Mouse (Mus musculus) cerebellum, postnatal 10 days (tissue): ENCODE measurements around the gene Hectd2.

Experiments
- DNase-seq, 2 experiments: peaks; one replicate each; pipeline ENCODE4 v3.0.0; 2021; ENCODE audit warnings: mixed read lengths in 2 of 2

The Hectd2 gene

GRCm38 (mm10) chr19:36564396-36564795 lies 10.0 kb downstream of the Hectd2 start:
- peak in 1 of 2 experiments; percentile 25 for DNase-seq

DNA sequence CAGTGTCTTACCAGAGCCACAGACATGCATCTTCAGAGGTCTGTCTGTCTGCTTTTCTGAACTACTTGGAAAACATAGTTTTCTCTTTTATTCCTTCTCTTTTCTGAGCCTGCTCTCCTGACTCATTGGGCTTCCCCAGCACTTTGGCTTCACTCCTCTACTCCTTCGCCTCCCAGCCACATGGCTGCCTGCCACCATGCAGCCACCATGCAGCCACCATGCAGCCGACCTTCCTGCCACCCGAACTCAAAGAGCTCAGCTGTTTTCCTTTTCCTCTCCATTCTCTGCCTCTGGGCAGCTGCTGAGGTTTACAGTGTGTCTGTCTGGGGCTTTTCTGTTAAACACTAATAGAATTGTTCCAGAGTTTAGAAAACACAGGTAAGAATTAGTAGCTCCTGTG lies 19.5 kb downstream of the Hectd2 start:
- DNase-seq, result peak; percentile 33 to 56

DNA sequence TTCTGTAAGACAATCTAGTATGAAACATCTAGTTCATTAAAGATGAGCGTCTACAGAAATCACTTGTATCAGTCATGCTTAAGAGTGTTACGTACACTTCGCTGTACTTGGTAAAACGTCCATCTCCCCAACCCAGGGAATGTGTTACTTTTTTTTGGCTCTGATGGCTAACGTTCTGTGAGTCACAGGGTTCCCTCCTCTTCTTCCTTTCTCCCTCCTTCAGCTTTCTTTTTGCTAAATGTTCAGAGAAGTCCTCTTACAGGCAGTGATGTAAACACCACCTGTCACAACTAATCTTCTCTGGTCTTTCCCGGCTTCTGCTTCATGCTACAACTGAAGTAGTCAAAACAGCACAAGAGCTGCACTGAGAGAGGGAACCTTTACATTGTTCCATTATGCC lies 20.7 kb downstream of the Hectd2 start:
- DNase-seq, result no peak

DNA sequence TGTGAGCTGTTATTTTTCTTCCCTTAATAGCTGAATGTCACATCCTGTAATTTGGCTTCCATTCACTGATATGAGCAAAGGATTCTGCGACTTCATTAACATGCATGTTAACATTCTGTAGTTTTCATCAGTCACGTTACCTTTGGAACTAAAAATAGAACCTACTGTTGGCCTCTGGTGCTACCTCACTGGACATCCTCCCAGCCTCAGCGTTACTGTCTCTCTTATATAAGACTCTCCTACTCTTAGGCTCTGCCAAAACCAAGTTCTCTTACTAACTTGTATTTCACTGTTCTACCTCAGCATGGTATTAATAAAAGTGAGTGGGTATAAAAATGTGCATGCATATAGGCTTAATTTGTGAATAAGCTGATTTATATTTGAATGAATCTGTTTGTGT lies 26.4 kb downstream of the Hectd2 start:
- no peak for DNase-seq

DNA sequence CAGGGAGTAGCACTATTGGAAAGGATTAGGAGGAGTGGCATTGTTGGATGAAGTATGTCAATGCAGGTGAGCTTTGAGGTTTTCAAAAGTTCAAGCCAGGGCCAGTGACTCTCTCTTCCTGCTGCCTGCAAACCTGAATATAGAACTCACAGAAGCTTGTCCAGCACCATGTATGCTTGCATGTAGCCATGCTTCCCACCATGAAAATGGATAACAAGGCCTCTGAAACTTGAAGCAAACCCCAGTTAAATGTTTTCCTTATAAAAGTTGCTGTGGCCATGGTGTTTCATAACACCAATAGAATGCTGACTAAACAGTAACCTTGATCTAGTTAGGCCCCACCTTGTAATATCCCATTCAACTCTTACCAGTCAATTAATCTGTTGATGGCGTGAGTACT lies 27.7 kb downstream of the Hectd2 start:
- no peak for DNase-seq

GRCm38 (mm10) chr19:36585505-36585904 lies 31.1 kb downstream of the Hectd2 start:
- DNase-seq, result no peak

- no peak for DNase-seq
These were observed 40.0 kb downstream of the Hectd2 start for GRCm38 (mm10) chr19:36594409-36594808.

DNA sequence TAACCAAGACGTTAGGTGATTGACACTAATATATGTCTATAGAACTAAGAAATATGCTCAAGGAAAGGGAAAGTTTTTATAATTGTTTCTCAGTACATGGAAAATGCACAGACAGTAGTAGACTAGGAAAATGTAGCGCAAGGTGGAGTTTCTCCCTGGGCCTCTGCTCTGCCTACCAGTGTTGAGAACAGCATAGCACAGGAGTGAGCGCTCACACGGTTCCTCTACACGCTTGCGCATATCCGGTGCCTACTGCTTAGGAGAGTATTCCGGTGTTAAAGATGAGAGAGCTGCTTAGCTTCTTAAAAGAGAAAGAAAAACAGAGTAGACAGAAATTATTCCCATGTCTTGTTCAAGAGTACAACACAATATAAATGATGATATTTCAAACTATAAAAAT lies 47.4 kb downstream of the Hectd2 start:
- no peak for DNase-seq

DNA sequence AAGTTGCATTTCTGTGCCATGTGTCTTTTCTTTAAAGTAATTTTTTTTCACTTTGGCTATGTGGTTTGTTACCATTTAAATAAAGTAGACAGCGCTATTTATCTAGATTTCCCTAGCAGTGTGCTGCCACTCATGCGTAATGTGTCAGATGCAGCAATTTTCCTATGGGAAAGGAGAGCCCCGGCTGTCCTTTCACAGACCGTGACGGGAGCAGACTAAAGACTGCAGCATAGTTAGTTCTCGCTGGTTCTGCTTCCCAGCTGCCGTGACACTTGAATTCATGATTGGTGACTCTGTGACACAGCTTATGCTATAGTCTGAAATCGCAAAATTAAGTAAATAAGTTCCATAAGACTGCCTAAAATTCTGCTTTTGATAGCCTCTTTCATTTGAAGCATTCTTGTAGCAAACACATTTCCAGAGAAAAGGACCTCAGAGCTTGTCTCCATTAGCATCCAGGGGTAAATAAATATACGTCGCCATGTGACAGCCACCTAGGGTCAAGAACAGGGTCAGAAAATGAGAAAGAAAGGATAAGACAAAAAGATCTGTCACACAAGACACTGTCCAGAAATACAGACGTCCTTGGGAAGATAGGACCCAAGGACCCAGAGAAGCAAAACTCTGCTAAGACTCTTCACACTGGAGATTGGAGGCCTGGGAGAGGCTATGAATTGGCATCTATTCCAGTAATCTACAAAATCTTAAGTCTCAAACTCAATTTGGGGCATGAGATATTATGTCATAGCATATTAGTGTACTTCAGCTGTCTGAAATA lies 48.3 kb downstream of the Hectd2 start:
- no peak for DNase-seq

DNA sequence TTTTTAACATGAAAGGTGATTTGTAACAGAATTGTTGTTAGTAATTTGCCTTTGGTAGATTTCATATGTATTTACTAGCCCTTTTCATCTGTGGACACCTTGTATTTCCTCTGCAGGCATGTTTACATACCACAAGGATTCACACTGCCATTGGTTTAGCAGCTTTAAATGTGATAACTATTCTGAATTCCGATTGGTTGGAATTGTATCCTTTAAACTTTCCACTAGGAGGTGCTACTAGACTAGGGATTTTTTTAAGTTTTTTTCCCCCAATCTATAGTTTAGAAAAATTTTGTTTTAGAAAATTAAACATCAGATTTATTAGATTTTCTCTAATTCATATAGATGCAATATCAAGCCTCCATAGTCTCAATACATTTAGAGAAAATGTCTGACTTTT lies 51.8 kb downstream of the Hectd2 start:
- DNase-seq, result no peak

GRCm38 (mm10) chr19:36609229-36609628 lies 54.8 kb downstream of the Hectd2 start:
- DNase-seq, result peak; percentile 6 to 28

GRCm38 (mm10) chr19:36610309-36610708 lies 55.9 kb downstream of the Hectd2 start:
- no peak for DNase-seq

GRCm38 (mm10) chr19:36625906-36626305 lies 71.5 kb downstream of the Hectd2 start:
- DNase-seq, result no peak

GRCm38 (mm10) chr19:36626881-36627280 lies 72.4 kb downstream of the Hectd2 start:
- no peak for DNase-seq

DNA sequence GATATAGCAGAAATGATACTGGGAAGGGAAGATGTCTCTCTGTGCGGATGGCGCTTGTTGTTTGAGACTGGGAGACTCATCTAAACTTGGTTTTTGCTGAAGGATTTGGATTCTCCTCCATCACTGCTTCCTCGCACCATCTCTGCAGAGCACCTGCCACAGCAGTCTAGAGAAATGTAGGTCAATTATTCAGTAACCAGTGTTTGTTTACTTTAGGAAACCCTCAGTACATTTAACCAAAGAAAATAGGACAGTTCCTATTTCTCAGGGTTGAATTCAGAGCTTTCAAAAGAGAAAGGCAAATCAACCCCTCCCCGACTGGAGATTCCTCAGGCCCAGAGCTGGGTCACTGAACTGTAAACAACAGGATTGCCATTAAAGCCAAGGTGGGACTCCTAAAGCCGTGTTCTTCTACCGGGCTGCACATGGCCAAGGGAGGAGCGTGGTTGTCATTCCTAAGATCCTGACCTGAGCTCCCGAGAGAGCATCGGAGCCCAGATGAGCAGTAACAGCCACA lies 75.0 kb downstream of the Hectd2 start:
- no peak for DNase-seq

DNA sequence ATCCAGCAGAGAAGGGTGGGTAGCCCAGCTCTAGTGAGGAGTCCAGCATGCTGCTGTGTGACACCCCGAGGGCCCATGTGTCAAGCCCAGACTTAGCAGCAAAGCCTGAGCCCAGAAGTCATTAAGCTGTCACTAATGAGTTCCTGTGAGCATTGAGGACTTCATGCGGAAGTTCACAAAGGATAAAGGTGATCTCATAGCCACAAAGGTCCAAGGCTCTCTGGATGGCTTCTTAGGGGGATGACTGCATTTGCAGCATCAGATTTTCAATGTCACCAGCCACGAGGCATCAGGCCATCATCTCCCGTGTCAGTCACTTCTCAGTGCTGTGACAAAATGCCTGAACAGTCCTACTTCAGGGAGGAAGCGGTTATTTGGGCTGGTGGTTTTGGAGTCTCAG lies 75.9 kb downstream of the Hectd2 start:
- DNase-seq, result peak in 1 of 2 experiments; percentile 12

DNA sequence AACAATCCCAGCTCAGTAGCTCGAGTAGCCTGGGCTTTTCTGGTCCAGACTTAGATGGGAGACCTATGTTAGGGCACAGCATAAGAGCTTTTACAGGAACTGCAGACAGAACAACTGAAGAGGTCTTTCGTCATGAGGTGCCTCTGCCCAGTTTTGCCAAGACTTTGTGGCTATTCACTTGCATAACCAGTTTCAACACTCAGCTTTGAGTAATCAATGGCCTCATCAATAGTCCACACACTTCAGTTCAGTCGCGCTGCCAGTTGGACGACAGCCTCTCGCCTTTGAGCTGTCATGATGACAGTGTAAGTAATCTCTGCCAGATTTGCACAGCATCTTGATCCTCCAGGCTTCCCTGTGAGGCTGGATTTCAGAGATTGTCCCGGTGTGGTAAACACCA lies 80.3 kb downstream of the Hectd2 start:
- DNase-seq, result no peak

DNA sequence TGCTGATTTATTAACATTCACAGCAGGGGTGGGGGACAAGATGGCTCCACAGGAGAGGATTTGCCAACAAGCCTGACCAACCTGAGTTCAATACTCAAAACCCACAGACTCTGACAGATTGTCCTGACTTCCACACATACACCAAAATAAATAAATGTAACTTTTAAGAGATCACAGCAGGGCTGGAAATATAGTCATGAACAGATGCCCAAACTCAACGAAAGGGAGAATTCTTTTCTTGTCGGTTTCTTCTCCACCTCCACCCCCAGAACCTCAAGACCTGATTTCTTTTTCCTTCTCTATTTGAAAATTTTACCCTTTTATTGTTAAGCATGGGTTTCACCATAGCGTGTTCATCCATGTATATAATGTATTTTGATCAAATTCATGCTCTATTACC lies 82.8 kb downstream of the Hectd2 start:
- no peak for DNase-seq

- DNase-seq, result no peak
These were observed 83.6 kb downstream of the Hectd2 start for GRCm38 (mm10) chr19:36637948-36638587.

- DNase-seq, result no peak
These were observed 84.6 kb downstream of the Hectd2 start for GRCm38 (mm10) chr19:36639072-36639471.

DNA sequence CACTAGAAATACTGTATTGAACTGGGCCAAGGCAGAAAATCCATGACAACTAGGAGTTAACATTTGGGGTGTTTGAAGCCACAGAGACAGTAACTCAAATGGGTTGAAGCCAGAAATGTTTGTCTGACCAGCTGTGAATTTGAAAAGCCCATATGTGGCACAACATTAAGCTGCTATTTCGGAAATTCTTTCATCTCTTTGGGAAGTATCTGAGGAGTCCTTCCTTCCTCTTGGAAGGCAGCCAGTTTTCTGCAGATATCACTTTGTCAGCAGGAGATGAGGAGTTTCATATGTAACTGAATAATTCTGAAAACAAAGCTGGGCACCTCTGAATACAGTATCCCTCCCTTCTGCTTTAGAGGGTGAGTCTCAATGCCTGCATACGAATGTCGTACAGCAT lies 86.7 kb downstream of the Hectd2 start:
- DNase-seq, result no peak

DNA sequence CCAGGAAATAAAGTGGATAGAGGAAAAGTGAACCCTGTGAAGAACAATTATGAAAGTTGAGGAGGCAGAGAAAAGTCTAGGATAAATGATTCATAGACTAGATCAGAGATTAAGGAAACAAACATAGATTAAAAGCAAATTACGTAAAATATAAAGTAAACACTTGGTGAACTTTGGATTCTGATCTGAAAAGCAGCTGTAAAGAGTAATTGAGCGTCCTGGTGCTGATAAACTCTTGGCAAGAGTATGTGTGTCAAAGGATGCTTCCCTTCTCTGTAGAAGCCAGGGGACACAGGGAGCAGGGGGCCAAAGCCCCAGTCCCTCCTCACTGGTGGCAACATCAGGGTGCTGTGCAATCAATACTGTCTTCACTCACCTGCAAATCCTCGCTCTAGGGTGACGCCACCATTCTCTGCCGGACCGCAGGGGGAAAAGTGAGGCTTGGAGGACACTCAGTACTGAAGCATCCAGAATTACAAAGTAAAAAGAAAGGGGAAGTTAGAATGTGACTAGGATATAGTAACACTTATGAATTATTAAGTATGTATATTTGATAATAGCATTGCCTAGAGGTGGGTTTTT lies 91.0 kb downstream of the Hectd2 start:
- DNase-seq, result no peak

GRCm38 (mm10) chr19:36646132-36646828 lies 91.8 kb downstream of the Hectd2 start:
- DNase-seq, result peak in 1 of 2 experiments; percentile 33
